Mouse (Mus musculus): ENCODE data around the gene Gm13103. TPM values are rescaled to one million over a fixed set of nuclear protein-coding genes. Genes with fewer than 3 reads are reported as not detected.
"Not testable (repeated sequence)": the region's sequence is repeated elsewhere in the genome, so short reads cannot be mapped to it uniquely, and the experiment has no call there.

Gm13103 gene
- not detected for total RNA-seq (2022)

GRCm38 (mm10) chr4:143846197-143846596 lies at the start of gene Gm13103:
Gene Gm13103 (plus strand): TSS chr4:143846497.
- not testable (repeated sequence) for DNase-seq (ENCODE audit: low spot score in 2 of 2)

DNA sequence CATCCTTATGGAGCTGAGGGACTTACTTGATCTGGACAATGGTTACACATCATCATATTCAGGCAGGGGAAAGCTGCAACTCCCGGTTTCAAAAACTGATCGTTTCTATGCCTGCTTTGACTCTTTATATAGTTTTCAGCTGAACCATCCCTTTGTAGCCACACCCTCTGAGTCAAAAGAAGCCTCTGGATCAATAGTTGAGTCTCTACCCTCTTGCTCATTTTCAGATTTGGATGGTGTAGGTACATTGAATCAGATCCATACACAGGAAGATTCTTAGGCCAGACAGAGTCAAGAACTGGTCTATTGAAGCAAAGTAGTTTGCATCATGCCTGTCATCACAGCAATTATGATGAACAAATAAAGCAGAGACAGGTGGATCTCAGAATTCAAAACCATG lies 30.3 kb upstream of the Gm13103 start, which contains the start of gene Gm13084:
Gene Gm13084, minus strand, starts transcription at position 101 of the 400 bp plus-strand sequence.
- DNase-seq (ENCODE audit: low spot score in 2 of 2) = no peak

GRCm38 (mm10) chr4:143882371-143882770 lies 36.1 kb downstream of the Gm13103 start:
- DNase-seq (ENCODE audit: low spot score in 2 of 2) = not testable (repeated sequence)

DNA sequence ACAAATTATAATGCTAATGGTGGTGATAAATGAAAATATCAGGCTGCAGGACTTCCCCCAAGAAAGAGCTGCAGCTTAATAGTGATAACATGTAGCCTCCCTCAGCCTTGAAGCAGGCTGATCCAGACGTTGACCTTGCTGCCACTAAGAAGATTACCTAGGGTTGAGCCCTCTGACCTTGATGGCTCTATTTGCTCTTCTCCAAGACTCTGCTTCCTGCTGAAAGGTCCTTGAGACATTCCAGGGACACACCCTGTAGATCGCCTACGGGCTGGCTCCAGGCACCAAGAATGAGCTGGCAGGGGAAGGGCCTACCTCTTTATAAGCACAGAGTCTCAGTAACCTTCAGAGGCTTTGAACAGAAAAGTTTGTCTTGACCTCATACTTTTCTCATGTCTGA lies 48.1 kb downstream of the Gm13103 start:
- DNase-seq (ENCODE audit: low spot score in 2 of 2) = not testable (repeated sequence)

GRCm38 (mm10) chr4:143900280-143900679 lies 54.0 kb downstream of the Gm13103 start, which contains the start of gene Pramef6:
Gene Pramef6 (minus strand): TSS chr4:143900380.
- DNase-seq (ENCODE audit: low spot score in 2 of 2) = not testable (repeated sequence)

Other genes starting within 250 kb of the Gm13103 start
- not detected for gene Gm13083, start 231.5 kb upstream of the Gm13103 start, total RNA-seq (2022)
- gene Gm13088, start 189.3 kb upstream of the Gm13103 start, total RNA-seq (2022) = not detected
- not detected for gene Gm13089, start 143.8 kb upstream of the Gm13103 start, total RNA-seq (2022)
- not detected for gene Gm13078, start 127.0 kb upstream of the Gm13103 start, total RNA-seq (2022)
- not detected for gene Gm13023, start 57.1 kb upstream of the Gm13103 start, total RNA-seq (2022)
- gene Gm13084, start 30.4 kb upstream of the Gm13103 start, total RNA-seq (2022) = not detected
- not detected for gene Pramef6, start 53.9 kb downstream of the Gm13103 start, total RNA-seq (2022)
- not detected for gene Pramef25, start 104.5 kb downstream of the Gm13103 start, total RNA-seq (2022)
- not detected for gene Gm13101, start 120.5 kb downstream of the Gm13103 start, total RNA-seq (2022)
- gene Pramef17, start 147.9 kb downstream of the Gm13103 start, total RNA-seq (2022) = not detected
- gene Pramel4, start 212.6 kb downstream of the Gm13103 start, total RNA-seq (2022) = not detected